In the genomic region with DNA sequence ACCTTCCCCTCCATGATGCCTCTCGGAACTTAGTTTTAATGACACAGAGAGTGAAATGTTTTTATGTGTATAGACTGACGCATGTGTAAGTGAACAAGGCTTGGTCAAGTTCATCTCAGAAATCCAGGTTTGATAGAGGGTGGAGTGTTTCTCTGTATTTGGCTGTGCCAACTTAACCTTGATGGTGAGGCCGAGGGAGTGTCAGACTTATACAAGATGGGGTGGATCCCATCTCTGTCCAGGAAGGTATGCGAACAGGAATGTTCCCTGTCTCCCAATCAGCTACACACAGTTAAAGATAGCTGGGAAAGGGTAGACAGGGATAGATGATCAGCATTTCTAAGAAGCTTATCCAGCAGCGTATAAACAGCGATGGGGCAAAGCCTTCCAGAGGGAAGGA, we compare ENCODE assay signal across 27 mouse cellular contexts.
"Had no signal": no experiment of that assay in that cellular context is flagged by ENCODE, and none has a peak within 500 bp of the region (broad histone marks: within the 10 kb centered on the region; RNA-seq: fewer than 3 reads in every experiment).

No protein-coding gene starts in this region.

- H3K4me2 ChIP-seq: heart, embryonic 12.5 days; hindbrain, embryonic 12.5 days; hindbrain, embryonic 14.5 days; intestine, embryonic 15.5 days; limb, embryonic 13.5 days; limb, embryonic 15.5 days had no signal

- ATAC-seq: hindbrain, embryonic 16.5 days; inflammation-experienced regulatory T-cells, adult 6 months; intestine, embryonic 15.5 days; intestine, postnatal 0 days had no signal

- H3K27me3 ChIP-seq: heart, embryonic 12.5 days; hindbrain, embryonic 12.5 days; intestine, embryonic 15.5 days; limb, embryonic 13.5 days; limb, embryonic 15.5 days; liver, embryonic 12.5 days had no signal

- H3K27ac ChIP-seq: gastrocnemius, adult 2 months; heart, adult 2 months; heart, embryonic 10.5 days; hindbrain, embryonic 10.5 days; hindbrain, embryonic 12.5 days; hindbrain, embryonic 14.5 days; intestine, embryonic 15.5 days; layer of hippocampus, adult 2 months; limb, embryonic 13.5 days; limb, embryonic 15.5 days; liver, embryonic 12.5 days had no signal

- H3K36me3 ChIP-seq: heart, embryonic 10.5 days; heart, embryonic 12.5 days; hindbrain, embryonic 10.5 days; hindbrain, embryonic 12.5 days; intestine, embryonic 15.5 days; limb, embryonic 15.5 days; liver, embryonic 12.5 days had no signal

- H3K9ac ChIP-seq: heart, embryonic 12.5 days; hindbrain, embryonic 12.5 days; hindbrain, embryonic 14.5 days; intestine, embryonic 15.5 days; limb, embryonic 13.5 days; limb, embryonic 15.5 days; liver, embryonic 12.5 days had no signal

- DNase-seq: gastrocnemius, adult 2 months; gastrocnemius, postnatal 10 days; gastrocnemius, postnatal 25 days; heart, adult 2 months; heart, postnatal 10 days; heart, postnatal 4 days; kidney, adult 18-20 months; kidney, adult 8-10 months; kidney, postnatal 10 days; kidney, postnatal 25 days; kidney, postnatal 4 days; layer of hippocampus, adult 9-11 months; layer of hippocampus, postnatal 36 days; left cerebral cortex, postnatal 4 days had no signal

- H3K4me1 ChIP-seq: hindbrain, embryonic 10.5 days; hindbrain, embryonic 12.5 days; intestine, embryonic 15.5 days had no signal

- H3K4me3 ChIP-seq: gastrocnemius, adult 2 months; heart, adult 2 months; heart, embryonic 10.5 days; heart, embryonic 12.5 days; hindbrain, embryonic 10.5 days; hindbrain, embryonic 12.5 days; intestine, embryonic 15.5 days; layer of hippocampus, adult 2 months; limb, embryonic 13.5 days; limb, embryonic 15.5 days; liver, embryonic 12.5 days had no signal

- H3K9me3 ChIP-seq: heart, embryonic 10.5 days; heart, embryonic 12.5 days; hindbrain, embryonic 10.5 days; hindbrain, embryonic 12.5 days; intestine, embryonic 15.5 days; limb, embryonic 13.5 days; limb, embryonic 15.5 days; liver, embryonic 12.5 days had no signal
